18 mouse cellular contexts compared by ENCODE assay signal in the genomic region with DNA sequence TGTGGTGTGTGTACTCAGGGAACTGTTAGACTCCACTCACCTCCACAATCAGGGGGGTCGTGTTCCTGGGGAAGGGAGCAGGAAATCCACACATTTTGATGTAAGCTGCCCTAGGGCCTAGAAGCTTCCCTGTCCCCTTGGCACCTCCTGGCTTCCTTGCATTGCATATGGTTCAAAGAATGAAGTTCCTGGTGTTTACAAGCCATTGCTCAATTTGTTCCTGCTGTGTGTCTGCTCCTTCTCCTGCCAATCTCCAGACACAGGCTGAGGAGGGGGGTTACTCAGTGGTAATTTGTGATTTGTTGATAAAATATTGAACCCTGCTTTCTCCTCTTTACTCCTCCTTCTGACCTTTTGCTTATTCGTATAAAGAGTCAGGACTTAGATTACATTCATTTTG. TPM values are rescaled to one million over a fixed set of nuclear protein-coding genes. Genes with fewer than 3 reads are reported as not detected.
"Had no signal": no experiment of that assay in that cellular context is flagged by ENCODE, and none has a peak within 500 bp of the region (broad histone marks: within the 10 kb centered on the region; RNA-seq: fewer than 3 reads in every experiment).

No protein-coding gene starts in this region.

- H3K9ac ChIP-seq: liver, embryonic 14.5 days; liver, postnatal 0 days; lung, embryonic 14.5 days had no signal

- H3K27ac ChIP-seq: liver, embryonic 14.5 days had no signal

- ATAC-seq: liver, postnatal 0 days had no signal

- H3K4me2 ChIP-seq: liver, embryonic 11.5 days; lung, embryonic 14.5 days; midbrain, embryonic 11.5 days had no signal

- DNase-seq: kidney, adult 18-20 months; kidney, adult 9 months; kidney, postnatal 14 days; kidney, postnatal 4 days; left cerebral cortex, postnatal 4 days; liver, postnatal 0 days; lung, embryonic 14.5 days; lung, postnatal 14 days; lung, postnatal 4 days; midbrain, embryonic 14.5 days; right cerebral cortex, postnatal 25 days; thymus, adult 18-20 months; thymus, postnatal 36 days had no signal

RNA-seq across cellular contexts. Expression of a gene that starts 25.5 kb away (rescaled TPM):
- total RNA-seq: megakaryocyte progenitor cell, adult 5-6 weeks; megakaryocyte-erythroid progenitor cell, adult 5-6 weeks had no signal
